Mouse (Mus musculus) cerebral cortex, adult 2 months (tissue): ENCODE measurements around the gene Cubn.

ENCODE experiments used
- WGBS: fragments of 180-500 bp; shearing (Covaris S2); methylation state at CpG from one replicate; pipeline ENCODE4 v1.1.7; 2018; 5-methylcytosine and 5-hydroxymethylcytosine counted together

Gene Cubn

DNA sequence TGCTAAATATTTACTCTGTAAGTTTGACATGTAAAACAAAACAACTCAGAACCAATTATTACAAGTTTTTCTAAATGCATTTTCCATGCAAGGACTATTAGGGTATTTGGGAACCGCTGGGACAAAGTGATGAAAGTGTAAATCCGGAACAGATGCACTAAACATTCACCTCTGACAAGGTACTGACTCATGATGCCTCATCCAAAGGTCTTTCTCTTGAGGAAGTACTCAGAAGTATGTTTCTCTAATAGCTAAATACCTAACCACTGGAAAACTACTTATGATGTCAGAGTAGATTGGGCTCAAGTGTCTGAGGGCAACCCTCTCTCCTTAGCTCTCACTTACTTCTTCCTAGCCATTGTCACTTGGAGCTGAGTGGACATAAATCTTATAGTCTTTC lies 10.9 kb downstream of the Cubn start:
- WGBS = 96% methylated on average over 2 of the region's 2 CpGs

DNA sequence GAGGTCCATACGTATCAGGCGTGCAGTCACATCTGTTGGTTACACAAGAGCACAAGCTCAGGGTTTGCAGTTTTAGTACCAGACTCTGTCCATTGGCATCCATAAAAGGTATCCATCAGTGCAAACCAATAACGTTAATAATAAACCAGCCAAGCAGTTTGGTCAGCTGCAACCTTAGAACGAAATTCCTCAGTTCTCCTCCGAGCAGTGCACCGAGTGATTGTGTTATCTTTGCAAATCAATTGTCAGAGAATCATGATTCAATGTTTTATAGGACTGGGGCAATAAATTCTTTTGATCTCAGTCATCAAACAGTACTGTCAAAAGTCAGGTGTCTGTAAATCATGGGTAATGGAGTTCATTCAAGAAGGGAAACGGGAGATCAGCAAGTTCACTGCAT lies 12.4 kb downstream of the Cubn start:
- 94% methylated on average over 7 of the region's 7 CpGs for WGBS

DNA sequence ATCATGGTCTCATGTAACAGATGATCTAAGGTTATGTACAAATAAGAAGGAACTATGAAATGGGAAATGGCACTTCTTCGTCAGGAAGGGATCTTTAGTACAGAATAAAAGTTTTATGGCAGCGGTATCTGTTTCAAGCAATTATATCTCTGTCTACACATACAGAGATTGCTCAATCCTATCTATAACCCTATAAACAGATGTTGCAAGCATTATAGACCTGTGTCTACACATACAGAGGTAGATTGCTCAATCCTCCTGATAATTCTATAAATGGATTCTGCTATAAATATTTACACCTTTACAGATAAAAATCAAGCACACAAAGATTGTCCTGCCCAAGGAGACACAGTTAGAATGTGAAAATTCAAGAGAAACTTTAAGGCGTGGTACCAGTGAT lies 21.5 kb downstream of the Cubn start:
- WGBS = 97% methylated on average over 3 of the region's 3 CpGs

DNA sequence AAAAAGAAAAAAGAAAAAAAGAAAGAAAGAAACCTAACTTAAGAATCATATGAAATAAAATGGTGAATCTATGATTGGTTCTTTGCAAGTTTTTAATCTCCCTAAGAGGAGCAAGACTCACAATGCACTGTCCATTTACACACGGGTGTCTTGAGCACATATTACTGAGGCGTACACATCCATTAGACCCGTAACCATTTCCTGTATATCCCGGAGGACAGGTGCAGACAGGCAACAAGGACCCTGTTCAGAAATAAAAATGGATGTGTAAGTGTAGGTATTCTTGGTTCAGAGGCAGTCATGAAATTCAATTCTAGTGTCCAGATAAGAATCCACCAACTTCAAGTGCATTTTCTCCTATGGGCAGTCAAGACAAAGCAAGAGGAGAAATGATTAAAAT lies 22.0 kb downstream of the Cubn start:
- WGBS = 90% methylated on average over 4 of the region's 4 CpGs

DNA sequence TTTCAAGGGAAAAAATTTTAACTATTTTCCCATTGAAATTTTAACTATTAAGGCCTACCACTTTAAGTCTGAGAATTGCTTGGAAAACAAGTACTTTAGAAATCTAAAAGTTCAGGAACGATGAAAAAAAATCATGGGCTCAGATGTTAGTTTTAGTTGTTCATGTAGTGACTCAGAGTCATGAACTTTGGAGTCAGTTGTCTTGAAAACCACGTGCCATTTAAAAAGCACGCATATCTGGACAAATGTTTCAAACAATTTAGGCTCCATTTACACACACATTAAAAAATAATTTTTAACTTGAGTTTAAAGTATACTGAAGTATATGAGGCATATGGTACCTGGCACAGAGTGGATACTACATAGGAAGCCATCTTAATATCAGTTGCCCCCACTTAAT lies 24.9 kb downstream of the Cubn start:
- 89% methylated on average over 3 of the region's 3 CpGs for WGBS

DNA sequence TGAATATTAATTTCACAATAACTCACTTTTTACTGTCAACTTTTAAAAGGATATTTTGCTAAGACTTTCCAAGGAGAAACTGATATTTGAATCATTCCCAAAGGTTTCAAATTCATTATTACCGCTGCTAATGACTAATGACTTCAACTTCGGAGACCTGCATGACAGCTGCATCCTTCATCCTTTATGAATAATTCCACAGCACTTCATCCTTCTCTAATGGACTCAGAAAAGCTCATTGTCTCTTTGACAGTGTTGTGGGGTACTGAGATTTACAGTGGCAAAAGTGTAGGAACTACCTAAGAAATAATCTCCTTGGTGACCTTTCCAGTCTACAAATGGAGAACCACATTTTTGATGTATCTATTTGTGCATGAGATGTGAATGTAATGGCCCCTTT lies 33.5 kb downstream of the Cubn start:
- whole genome bisulfite sequencing = 89% methylated on average over 2 of the region's 2 CpGs

DNA sequence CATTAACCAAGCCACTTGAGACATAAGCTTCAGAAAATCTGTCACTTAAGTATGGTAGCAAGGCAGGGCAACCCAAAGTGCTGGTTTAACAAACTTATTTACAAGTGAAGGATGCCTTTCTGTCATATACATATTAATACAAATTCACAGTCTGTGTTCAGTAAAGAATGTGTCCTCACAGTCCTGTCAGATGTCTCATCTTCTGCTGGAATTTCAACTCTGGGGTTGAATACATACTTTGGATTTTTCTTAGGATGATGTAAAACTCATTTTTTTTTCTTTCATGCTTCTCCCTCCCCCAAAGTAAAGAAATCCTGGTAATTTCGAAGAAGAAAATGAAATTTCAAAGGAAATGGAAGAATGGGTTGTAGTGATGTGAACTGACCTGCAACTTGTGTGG lies 34.8 kb downstream of the Cubn start:
- whole genome bisulfite sequencing = 81% methylated on average over 1 of the region's 1 CpGs

DNA sequence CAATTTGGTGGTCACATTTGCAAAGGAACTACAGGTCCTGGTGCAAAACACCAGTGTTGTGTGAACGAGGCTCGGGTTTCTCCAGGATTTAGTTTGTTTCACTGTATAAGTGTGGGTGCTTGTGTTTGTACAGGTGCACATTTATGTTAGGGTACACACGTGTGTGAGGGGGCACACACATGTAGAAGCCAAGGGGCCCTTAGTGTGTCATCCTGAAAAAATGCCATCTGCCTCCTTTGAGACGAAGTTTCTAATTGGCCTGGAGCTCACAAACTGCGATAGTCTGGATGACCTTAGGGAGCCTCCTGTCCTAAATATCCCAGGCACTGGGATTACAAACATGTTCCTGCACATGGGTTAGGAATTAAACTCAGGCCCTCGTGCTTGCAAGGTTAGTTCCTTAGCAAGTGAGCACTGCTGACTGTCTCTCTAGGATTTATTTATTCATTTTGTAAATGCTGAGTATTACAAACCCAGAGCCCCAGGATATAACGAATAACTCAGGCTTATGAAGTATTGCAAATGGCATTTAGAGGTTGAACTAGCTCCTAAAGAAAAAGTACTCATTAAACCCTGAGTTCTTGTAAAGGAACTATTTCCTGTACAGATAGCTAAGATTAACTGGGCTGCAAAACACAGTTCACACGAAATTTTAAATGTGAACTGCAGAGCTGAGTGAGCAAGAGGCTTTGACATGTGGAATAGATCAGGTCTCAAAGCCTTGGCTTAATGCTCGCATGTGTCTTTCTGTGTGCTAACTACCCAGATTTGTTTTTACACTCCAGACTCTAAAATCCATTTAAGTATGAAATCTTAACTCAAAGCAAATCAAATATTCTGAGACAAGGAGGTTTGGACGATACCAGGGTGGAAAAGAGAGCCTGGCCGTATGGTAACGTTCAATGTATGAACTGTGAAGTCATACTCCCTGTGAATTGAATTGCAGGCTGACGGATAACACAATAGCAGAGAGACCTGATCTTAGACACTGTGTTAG lies 39.8 kb downstream of the Cubn start:
- 78% methylated on average over 13 of the region's 13 CpGs for WGBS

DNA sequence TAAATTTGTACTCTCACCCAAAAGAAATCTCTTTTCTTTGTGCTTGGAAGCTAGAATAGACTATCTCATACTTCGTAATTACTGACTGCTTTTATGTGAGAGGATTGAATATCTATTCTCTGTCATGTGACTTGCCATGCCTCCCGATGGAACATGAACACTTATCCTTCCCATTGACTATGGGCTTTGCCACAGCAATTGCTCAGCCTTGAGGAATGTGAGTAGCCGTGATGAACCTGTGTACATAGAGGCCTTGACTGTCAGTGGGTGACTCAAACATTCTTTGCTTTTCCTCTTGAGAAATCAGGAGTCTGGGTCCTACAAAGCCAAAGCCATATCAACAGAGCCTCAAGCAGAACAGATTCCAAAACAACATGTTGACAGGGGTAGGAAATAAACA lies 40.7 kb downstream of the Cubn start:
- WGBS = 90% methylated on average over 3 of the region's 3 CpGs

DNA sequence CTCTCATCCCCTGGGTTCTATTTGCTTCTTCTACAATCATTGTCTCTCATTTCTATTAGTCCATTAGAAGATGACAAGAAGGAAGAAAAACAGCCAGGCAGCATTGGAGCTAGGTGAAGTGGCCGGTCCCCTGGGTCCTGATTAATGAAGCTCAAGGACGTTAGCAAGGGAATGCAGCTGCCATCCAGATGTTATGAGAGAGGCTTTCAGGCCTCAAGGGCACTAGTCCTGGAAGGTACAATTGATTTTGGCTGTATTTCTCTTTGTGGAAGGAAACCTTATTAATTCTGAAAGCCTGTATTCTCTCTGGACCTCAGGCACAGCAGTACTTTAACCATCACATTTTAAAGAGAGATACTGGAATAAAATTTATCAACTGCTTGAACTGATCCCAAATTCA lies 41.1 kb downstream of the Cubn start:
- 88% methylated on average over 2 of the region's 2 CpGs for WGBS

DNA sequence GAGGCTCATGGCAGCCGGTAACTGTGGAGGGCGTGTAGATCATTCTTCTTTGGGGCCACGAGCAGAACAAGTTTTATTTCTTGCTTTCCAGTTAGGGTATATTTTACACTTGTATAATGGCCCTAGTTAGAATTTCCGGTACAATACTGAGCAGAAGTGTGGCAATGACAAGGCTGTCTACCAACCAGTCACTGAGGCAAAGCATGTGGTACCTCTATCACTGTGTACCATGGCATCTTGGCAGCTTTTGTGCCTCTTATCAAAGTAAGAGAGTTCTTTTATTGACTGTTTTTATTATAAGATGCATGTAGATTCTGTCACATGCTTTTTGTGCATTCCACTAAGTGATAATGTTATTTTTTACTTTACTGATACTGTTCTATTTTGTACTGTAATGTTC lies 46.5 kb downstream of the Cubn start:
- 91% methylated on average over 4 of the region's 4 CpGs for whole genome bisulfite sequencing

DNA sequence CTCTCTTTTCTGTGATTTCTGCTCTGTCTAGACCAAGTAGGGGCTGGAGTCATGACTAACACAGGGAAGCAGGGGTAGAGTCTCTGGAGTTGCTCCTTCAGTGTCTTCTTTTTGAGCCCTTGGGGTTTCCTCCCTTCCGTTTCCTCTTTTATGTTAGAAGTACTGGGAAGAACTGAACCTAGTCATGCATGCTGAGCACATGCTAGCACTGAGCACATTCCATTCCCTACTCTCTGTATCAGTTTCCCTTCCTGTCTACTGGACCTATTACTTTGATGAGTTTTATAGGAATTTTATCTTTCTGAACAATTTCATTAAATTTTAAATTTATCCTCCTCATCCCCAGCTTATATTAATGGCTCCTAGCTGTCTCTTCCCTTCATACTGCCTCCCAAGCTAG lies 52.6 kb downstream of the Cubn start:
- 81% methylated on average over 1 of the region's 1 CpGs for WGBS

DNA sequence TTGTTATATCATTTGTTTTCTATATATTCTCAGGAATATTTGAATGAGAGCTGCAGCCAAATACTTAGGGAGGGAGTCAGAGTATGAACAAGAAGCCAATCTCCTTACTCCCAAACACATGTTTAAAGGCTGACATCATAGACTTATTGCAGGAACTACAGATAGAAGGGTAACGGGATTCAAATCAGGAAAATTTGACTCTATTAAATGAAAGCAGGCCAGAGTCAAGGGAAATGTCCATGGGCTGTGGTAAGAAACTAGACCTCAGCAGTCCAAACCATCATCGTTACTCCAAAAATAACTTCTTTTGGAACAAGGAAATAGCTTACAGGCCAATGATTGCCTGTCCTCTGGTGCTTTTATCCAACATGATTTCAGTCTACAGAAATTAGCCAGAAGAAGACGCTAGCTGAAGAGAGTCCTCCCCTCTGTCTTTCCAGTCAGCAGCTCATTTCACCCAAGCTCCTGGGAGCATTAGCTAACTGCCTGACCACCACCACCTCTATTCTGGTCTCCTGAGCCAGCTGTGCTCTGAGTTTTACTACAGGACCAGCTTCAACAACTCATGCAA lies 53.3 kb downstream of the Cubn start:
- WGBS = 90% methylated on average over 3 of the region's 3 CpGs

DNA sequence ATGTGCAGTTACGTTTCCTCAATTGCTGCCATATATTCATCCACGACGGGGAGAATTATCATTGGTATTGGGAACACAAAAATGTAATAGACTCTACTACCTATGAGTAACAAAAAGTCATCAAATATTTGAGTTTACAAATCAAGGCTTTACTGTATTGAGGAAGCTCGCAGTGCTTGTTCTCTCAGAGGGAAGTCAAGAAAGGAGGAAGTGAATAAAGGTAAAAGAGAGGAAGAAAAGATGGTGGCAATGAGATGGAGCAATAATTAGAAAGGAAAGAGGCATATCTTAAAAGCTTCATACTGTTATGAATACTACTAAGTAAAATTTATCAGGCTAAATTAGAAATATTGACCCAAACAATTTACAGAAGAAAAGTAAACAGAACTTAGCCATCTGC lies 59.6 kb downstream of the Cubn start:
- WGBS = 92% methylated on average over 4 of the region's 4 CpGs

DNA sequence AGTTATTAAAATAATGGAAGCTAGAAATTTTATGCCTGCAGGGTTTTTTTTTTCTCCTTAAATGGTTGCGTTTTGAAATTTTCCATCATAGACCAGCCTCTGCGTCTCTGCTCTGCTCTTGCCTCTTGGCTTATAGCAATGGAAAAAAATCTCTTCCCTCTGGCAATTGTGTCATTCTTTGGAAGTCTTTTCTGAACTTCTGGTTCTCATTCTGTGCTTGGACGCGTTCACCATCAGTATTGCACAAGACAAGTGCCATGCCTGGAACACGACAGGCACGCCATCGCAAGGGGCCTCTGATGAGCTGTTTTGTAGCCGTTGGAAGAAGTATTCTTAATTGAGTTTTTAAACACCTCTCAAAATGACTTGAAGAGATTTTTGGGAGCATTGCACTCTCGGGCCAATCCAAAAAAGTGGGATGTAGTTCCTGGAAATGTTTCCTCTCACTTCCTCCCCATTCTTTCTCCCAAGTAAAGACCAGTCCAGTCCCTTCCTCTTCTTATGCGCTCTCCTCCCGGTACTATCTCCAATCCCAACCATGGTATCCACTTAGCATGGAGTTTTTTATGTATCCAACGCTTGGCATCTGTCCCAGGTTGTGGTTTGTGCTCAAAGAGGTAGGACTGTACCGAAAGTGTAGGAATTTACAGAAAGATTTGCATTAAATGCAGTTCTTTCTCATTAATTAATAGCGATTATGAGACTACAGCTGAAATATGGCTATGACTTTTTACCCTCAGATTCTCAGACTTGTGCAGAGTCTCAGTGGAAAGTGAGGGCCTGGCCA lies 69.4 kb downstream of the Cubn start:
- 86% methylated on average over 14 of the region's 14 CpGs for whole genome bisulfite sequencing

DNA sequence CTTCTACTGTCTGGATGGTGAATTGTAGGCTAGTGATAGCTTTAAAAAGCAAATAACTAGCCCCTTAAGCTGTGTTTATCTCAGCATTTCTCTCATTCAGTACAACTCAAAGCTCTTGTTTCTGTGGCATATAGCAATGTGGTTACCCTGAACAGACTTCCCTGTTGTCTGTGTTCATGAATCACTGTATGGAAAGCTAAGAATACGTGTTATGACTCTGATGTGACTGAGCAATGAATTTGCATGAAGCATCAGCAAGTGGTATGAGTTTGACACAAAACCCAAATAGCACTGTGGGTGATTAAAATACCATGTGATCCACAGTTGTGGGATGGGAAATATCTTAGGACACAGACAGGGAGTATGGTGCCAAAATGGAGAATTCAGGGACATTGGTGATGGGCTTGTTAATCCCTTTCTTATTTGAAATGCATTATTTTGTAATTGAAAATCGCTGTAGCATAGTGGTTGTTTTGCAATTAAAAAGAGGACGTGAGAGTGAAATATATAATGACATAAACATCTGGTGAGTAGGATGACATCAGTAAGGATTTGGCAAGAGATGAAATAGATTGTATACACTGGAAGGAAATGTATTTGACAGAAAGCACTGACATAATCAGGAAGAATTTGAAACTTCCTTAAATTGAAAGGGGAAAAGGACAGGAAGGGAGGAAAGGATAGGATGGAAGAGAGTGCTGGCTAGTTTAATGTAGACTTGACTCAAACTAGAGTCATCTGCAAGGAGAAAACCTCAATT lies 74.7 kb downstream of the Cubn start:
- WGBS = 43% methylated on average over 3 of the region's 3 CpGs

DNA sequence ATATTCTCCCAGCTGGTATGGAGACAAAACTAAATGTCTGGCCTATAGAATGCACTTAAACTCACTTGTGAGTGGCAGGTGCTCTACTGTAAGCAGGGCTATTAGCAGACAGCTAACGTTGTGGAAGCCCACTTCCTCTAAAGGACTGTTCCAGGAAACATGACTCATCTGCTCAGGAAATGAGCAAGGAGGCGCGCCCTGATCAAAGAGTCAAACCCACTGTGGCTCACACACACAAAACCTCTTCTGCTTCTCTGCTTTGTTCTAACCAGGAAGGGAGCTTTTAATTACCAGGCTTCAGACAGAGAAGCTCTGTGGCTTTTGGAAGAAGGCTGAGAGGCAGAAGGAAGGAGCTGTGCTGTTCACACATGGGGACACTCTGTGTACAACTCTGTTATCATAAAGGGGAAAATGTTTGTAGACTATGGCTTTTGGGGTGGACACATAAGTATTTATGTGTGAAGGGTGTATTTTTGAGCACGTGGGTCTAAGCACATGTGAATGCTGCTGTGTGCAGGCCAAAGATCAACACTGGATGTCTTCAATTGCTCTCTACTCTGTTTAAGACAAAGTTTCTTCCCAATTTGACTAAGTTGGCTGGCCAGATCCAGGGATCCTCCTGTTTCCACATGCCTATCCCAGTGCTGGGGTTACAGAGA lies 78.0 kb downstream of the Cubn start:
- WGBS = 46% methylated on average over 4 of the region's 4 CpGs

DNA sequence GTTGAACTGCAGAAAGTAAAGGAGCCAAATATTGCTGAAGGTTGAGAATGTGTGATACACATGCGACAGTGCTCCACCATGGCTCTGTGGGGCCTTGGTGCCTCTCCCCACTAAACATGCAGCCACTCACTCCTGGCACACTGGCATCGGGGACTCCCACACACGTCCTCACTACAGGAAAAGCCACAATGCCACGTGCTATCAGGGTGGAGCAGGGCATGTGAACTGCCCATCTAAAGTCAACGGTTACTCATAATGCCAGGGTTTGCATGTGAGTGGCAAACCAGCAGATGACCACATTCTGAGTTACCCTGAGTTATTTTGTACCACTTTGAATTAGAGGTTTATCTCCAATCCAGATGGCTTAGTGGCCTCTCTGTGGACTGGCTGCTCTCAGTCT lies 81.0 kb downstream of the Cubn start:
- WGBS = 54% methylated on average over 5 of the region's 5 CpGs

DNA sequence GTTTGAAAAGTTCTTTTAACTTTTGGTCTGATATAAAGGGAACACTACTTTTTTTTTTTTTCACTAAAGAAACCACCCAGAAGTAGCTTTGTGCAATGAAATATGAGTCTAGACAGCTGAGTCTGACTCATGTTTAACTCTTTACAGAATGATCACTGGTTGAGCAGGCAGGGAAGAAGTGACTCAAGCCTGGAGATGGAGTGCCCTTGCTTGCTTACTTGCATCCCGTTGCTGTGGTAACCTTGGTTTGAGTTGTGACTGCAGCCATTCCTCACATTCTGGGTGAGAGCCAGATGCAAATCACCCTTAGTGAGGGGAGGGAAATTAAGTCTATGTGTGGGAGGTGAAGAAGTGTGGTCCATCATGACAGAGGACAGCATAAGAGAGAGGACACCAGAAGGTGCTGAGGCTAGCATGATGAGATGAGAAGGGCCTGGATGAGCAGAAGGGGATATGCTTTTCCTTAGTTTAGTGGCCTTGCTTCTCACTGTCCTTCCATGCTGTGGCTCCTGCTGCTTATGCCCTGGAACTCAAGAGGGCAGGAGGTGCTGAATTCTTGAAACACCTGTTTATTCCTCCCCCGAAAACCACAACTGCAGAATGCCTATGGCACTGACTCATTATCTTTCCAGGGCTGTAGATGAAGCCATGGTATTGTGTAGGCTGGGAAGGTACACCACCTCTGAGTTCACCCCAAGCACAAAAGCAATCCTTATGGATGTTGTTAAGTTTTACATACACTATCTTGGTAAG lies 81.7 kb downstream of the Cubn start:
- WGBS = 59% methylated on average over 2 of the region's 2 CpGs

DNA sequence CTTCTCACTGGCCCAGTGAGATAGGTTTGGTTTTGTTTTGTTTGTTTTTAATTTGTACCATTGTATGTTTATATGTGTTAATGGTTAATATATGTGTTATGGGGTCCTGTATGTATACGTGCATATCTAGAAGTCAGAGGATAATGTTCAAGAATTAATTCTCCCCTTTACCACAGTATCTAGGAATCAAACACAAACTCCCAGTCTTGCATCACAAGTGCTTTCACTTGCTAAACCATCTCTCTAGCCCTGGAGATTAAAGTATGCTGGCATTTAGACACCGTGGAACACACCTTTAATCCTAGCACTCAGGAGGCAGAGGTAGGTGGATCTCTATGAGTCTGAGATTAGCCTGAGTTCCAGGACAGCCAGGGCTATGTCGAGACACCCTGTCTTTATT lies 83.3 kb downstream of the Cubn start:
- WGBS = 88% methylated on average over 3 of the region's 3 CpGs

DNA sequence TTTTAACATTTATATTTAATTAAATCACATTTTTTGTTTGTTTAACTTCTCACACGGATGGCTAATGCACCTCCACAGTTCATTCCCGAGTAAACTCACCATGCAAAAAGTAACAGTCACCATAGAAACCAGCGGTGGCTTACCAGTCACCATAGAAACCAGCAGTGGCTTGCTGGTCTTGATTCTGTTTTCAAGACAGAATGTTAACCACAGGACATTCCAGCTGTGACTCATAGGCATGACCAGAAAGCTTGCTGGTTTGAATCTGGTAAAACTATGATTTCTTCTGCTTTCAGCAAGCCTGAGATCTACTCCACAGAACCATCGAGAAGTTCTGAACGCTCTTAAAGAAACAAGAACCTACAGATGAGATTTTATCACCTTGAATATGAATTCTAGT lies 84.3 kb downstream of the Cubn start:
- 35% methylated on average over 5 of the region's 5 CpGs for WGBS
